In the genomic region with DNA sequence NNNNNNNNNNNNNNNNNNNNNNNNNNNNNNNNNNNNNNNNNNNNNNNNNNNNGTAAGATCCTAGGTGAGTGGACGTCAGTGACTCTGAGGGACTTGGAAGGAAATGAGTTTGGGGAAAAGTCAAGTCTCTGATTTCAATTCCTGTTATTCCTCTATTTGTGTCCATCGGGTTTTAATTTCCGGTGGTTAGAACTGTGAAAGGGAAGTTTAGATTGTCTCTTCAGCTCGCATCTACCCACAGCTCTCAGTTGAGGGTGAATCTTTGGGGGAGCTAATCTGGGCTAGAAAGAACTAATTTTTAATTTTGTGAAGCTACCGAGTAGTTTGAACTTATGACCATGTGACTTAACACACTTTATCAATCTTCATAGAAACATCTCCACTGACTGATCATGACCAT, we compare ENCODE assay signal across 29 mouse cellular contexts. TPM values are rescaled to one million over a fixed set of nuclear protein-coding genes. Genes with fewer than 3 reads are reported as not detected.
"Had no signal": no experiment of that assay in that cellular context is flagged by ENCODE, and none has a peak within 500 bp of the region (broad histone marks: within the 10 kb centered on the region; RNA-seq: fewer than 3 reads in every experiment).

No protein-coding gene starts in this region.

- DNase-seq: liver, postnatal 0 days; lung, adult 2 months; lung, postnatal 14 days; lung, postnatal 36 days; midbrain, embryonic 14.5 days; retina, postnatal 1 day; right cerebral cortex, adult 18-20 months; right cerebral cortex, postnatal 25 days; right cerebral cortex, postnatal 4 days; spleen, adult 18-20 months; thymus, adult 18-20 months; thymus, postnatal 14 days; thymus, postnatal 4 days had no signal

- H3K27ac ChIP-seq: liver, embryonic 15.5 days; lung, embryonic 15.5 days; macrophage; midbrain, embryonic 12.5 days; neural tube, embryonic 13.5 days; neural tube, embryonic 15.5 days had no signal

- H3K9me3 ChIP-seq: liver, embryonic 15.5 days; lung, embryonic 15.5 days; megakaryocyte, embryonic 14.5 days; midbrain, embryonic 12.5 days; neural tube, embryonic 13.5 days; neural tube, embryonic 15.5 days had no signal

- ATAC-seq: liver, postnatal 0 days; lung, postnatal 0 days; midbrain, embryonic 16.5 days had no signal

- H3K4me3 ChIP-seq: liver, embryonic 15.5 days; lung, embryonic 15.5 days; megakaryocyte, embryonic 14.5 days; midbrain, embryonic 12.5 days; myocyte; neural tube, embryonic 13.5 days; neural tube, embryonic 15.5 days had no signal

- H3K27me3 ChIP-seq: liver, embryonic 15.5 days; lung, embryonic 15.5 days; megakaryocyte, embryonic 14.5 days; midbrain, embryonic 12.5 days; neural tube, embryonic 13.5 days; neural tube, embryonic 15.5 days had no signal

- H3K9ac ChIP-seq: liver, embryonic 15.5 days; liver, postnatal 0 days; lung, embryonic 15.5 days; midbrain, embryonic 12.5 days; neural tube, embryonic 13.5 days; neural tube, embryonic 15.5 days had no signal

- H3K4me2 ChIP-seq: liver, embryonic 15.5 days; lung, embryonic 15.5 days; midbrain, embryonic 12.5 days; neural tube, embryonic 13.5 days; neural tube, embryonic 15.5 days had no signal

- H3K4me1 ChIP-seq: liver, embryonic 15.5 days; lung, embryonic 15.5 days; megakaryocyte, embryonic 14.5 days; midbrain, embryonic 12.5 days; neural tube, embryonic 13.5 days; neural tube, embryonic 15.5 days had no signal

- H3K36me3 ChIP-seq: liver, embryonic 15.5 days; lung, embryonic 15.5 days; midbrain, embryonic 12.5 days; neural tube, embryonic 13.5 days; neural tube, embryonic 15.5 days had no signal

RNA-seq across cellular contexts. Expression of gene Gm11114, which starts 56.9 kb away (rescaled TPM):
- polyA plus RNA-seq: liver, embryonic 15.5 days; liver, postnatal 0 days; lung, adult 2 months; lung, embryonic 15.5 days; lung, postnatal 0 days; macrophage; midbrain, embryonic 12.5 days; midbrain, embryonic 14.5 days; midbrain, embryonic 16.5 days; myocyte; neural tube, embryonic 11.5 days; neural tube, embryonic 13.5 days; neural tube, embryonic 15.5 days; small intestine, adult 2 months; stomach, embryonic 14.5 days; stomach, embryonic 16.5 days; thymus, postnatal 0 days; urinary bladder, adult 2 months had no signal
